Mouse (Mus musculus): ENCODE data around the gene Scfd2. TPM values are rescaled to one million over a fixed set of nuclear protein-coding genes. Genes with fewer than 3 reads are reported as not detected.

Gene Scfd2
- polyA plus RNA-seq, 1 experiment from 2014 or later: 12.9 TPM

GRCm38 (mm10) chr5:74265601-74266475 is 265.7 kb downstream of the Scfd2 start:
- H3K4me1 ChIP-seq (ENCODE audit: control insufficient read depth, insufficient read depth, low read length): peaks cover 24% of the 10 kb centered on the region
- H3K36me3 ChIP-seq (ENCODE audit: control insufficient read depth, insufficient read depth, low read length): no peaks in the 10 kb centered on the region
- peak overlapping the region; percentile 17; the same call in 1 of the 2 replicates for H3K9ac ChIP-seq (ENCODE audit: low read depth, low read length)
- H3K9me3 ChIP-seq (replicated peaks; ENCODE audit: control insufficient read depth, low read length): no peaks in the 10 kb centered on the region
- no peaks in the 10 kb centered on the region for H3K27me3 ChIP-seq (ENCODE audit: control insufficient read depth, insufficient read depth, low read length)
- no peak for ATAC-seq (replicated peaks; ENCODE audit: insufficient number of reproducible peaks, low FRiP score, low TSS enrichment)
- WGBS (ENCODE audit: insufficient replicate concordance): 49% methylated on average over 13 of the region's 13 CpGs
- no peak overlapping the region for H3K4me3 ChIP-seq (ENCODE audit: low read depth, low read length)
- H3K4me2 ChIP-seq: no peak overlapping the region
- H3K27ac ChIP-seq (ENCODE audit: low read depth, low read length): peak overlapping the region; percentile 24; the same call in 1 of the 2 replicates

- peak overlapping the region; percentile 16; the same call in 1 of the 2 replicates for H3K9ac ChIP-seq (ENCODE audit: low read depth, low read length)
- no peaks in the 10 kb centered on the region for H3K27me3 ChIP-seq (ENCODE audit: control insufficient read depth, insufficient read depth, low read length)
- no peaks in the 10 kb centered on the region for H3K36me3 ChIP-seq (ENCODE audit: control insufficient read depth, insufficient read depth, low read length)
- H3K27ac ChIP-seq (ENCODE audit: low read depth, low read length): no peak overlapping the region
- H3K4me3 ChIP-seq (ENCODE audit: low read depth, low read length): no peak overlapping the region
- ATAC-seq (replicated peaks; ENCODE audit: insufficient number of reproducible peaks, low FRiP score, low TSS enrichment): no peak
- H3K4me1 ChIP-seq (ENCODE audit: control insufficient read depth, insufficient read depth, low read length): peaks cover 31% of the 10 kb centered on the region
- no peaks in the 10 kb centered on the region for H3K9me3 ChIP-seq (replicated peaks; ENCODE audit: control insufficient read depth, low read length)
- WGBS (ENCODE audit: insufficient replicate concordance): 55% methylated on average over 6 of the region's 6 CpGs
- H3K4me2 ChIP-seq: no peak overlapping the region
These were observed 266.4 kb downstream of the Scfd2 start for GRCm38 (mm10) chr5:74265151-74265550.

GRCm38 (mm10) chr5:74264541-74264940 is 267.0 kb downstream of the Scfd2 start:
- WGBS (ENCODE audit: insufficient replicate concordance): 78% methylated on average over 4 of the region's 4 CpGs
- Histone ChIP-seq H3K4me1 (ENCODE audit: control insufficient read depth, insufficient read depth, low read length) (peaks cover 35% of the 10 kb centered on the region), H3K4me3 (ENCODE audit: low read depth, low read length) (no peak overlapping the region), H3K9me3 (replicated peaks; ENCODE audit: control insufficient read depth, low read length) (no peaks in the 10 kb centered on the region), H3K27ac (ENCODE audit: low read depth, low read length) (no peak overlapping the region), H3K36me3 (ENCODE audit: control insufficient read depth, insufficient read depth, low read length) (no peaks in the 10 kb centered on the region), H3K4me2 (no peak overlapping the region), H3K9ac (ENCODE audit: low read depth, low read length) (no peak overlapping the region), H3K27me3 (ENCODE audit: control insufficient read depth, insufficient read depth, low read length) (no peaks in the 10 kb centered on the region)
- ATAC-seq (replicated peaks; ENCODE audit: insufficient number of reproducible peaks, low FRiP score, low TSS enrichment): no peak

- Histone ChIP-seq H3K4me1 (ENCODE audit: control insufficient read depth, insufficient read depth, low read length) (peaks cover 34% of the 10 kb centered on the region), H3K4me2 (no peak overlapping the region), H3K27me3 (ENCODE audit: control insufficient read depth, insufficient read depth, low read length) (no peaks in the 10 kb centered on the region), H3K36me3 (ENCODE audit: control insufficient read depth, insufficient read depth, low read length) (no peaks in the 10 kb centered on the region), H3K4me3 (ENCODE audit: low read depth, low read length) (no peak overlapping the region), H3K27ac (ENCODE audit: low read depth, low read length) (peak overlapping the region; percentile 82; the same call in 1 of the 2 replicates), H3K9ac (ENCODE audit: low read depth, low read length) (no peak overlapping the region), H3K9me3 (replicated peaks; ENCODE audit: control insufficient read depth, low read length) (no peaks in the 10 kb centered on the region)
- no peak for ATAC-seq (replicated peaks; ENCODE audit: insufficient number of reproducible peaks, low FRiP score, low TSS enrichment)
- WGBS (ENCODE audit: insufficient replicate concordance): 72% methylated on average over 6 of the region's 6 CpGs
These were observed 270.5 kb downstream of the Scfd2 start for GRCm38 (mm10) chr5:74261016-74261415.

GRCm38 (mm10) chr5:74260378-74260809 is 271.2 kb downstream of the Scfd2 start:
- WGBS (ENCODE audit: insufficient replicate concordance): 22% methylated on average over 9 of the region's 9 CpGs
- Histone ChIP-seq H3K4me2 (peak overlapping the region; percentile 19), H3K27ac (ENCODE audit: low read depth, low read length) (peak overlapping the region; percentile 82), H3K27me3 (ENCODE audit: control insufficient read depth, insufficient read depth, low read length) (no peaks in the 10 kb centered on the region), H3K9ac (ENCODE audit: low read depth, low read length) (peak overlapping the region; percentile 56; the same call in 1 of the 2 replicates), H3K9me3 (replicated peaks; ENCODE audit: control insufficient read depth, low read length) (no peaks in the 10 kb centered on the region), H3K36me3 (ENCODE audit: control insufficient read depth, insufficient read depth, low read length) (no peaks in the 10 kb centered on the region), H3K4me3 (ENCODE audit: low read depth, low read length) (no peak overlapping the region), H3K4me1 (ENCODE audit: control insufficient read depth, insufficient read depth, low read length) (peaks cover 27% of the 10 kb centered on the region)
- peak; percentile 50; the same call in 1 of the 2 replicates for ATAC-seq (replicated peaks; ENCODE audit: insufficient number of reproducible peaks, low FRiP score, low TSS enrichment)

GRCm38 (mm10) chr5:74256705-74257104 is 274.9 kb downstream of the Scfd2 start:
- Histone ChIP-seq H3K27me3 (ENCODE audit: control insufficient read depth, insufficient read depth, low read length) (no peaks in the 10 kb centered on the region), H3K27ac (ENCODE audit: low read depth, low read length) (peak overlapping the region; percentile 74), H3K9ac (ENCODE audit: low read depth, low read length) (no peak overlapping the region), H3K4me3 (ENCODE audit: low read depth, low read length) (no peak overlapping the region), H3K4me1 (ENCODE audit: control insufficient read depth, insufficient read depth, low read length) (peaks cover 41% of the 10 kb centered on the region), H3K36me3 (ENCODE audit: control insufficient read depth, insufficient read depth, low read length) (no peaks in the 10 kb centered on the region), H3K4me2 (peak overlapping the region; percentile 24; the same call in 1 of the 2 replicates), H3K9me3 (replicated peaks; ENCODE audit: control insufficient read depth, low read length) (no peaks in the 10 kb centered on the region)
- WGBS (ENCODE audit: insufficient replicate concordance): 59% methylated on average over 4 of the region's 4 CpGs
- ATAC-seq (replicated peaks; ENCODE audit: insufficient number of reproducible peaks, low FRiP score, low TSS enrichment): no peak

- Histone ChIP-seq H3K27ac (ENCODE audit: low read depth, low read length) (no peak overlapping the region), H3K4me1 (ENCODE audit: control insufficient read depth, insufficient read depth, low read length) (peaks cover 32% of the 10 kb centered on the region), H3K4me2 (no peak overlapping the region), H3K4me3 (ENCODE audit: low read depth, low read length) (no peak overlapping the region), H3K9ac (ENCODE audit: low read depth, low read length) (no peak overlapping the region), H3K9me3 (replicated peaks; ENCODE audit: control insufficient read depth, low read length) (no peaks in the 10 kb centered on the region), H3K36me3 (ENCODE audit: control insufficient read depth, insufficient read depth, low read length) (no peaks in the 10 kb centered on the region), H3K27me3 (ENCODE audit: control insufficient read depth, insufficient read depth, low read length) (no peaks in the 10 kb centered on the region)
- ATAC-seq (replicated peaks; ENCODE audit: insufficient number of reproducible peaks, low FRiP score, low TSS enrichment): no peak
- 69% methylated on average over 1 of the region's 1 CpGs for WGBS (ENCODE audit: insufficient replicate concordance)
These were observed 276.6 kb downstream of the Scfd2 start for GRCm38 (mm10) chr5:74254996-74255395.

- Histone ChIP-seq H3K4me3 (ENCODE audit: low read depth, low read length) (no peak overlapping the region), H3K4me2 (no peak overlapping the region), H3K27ac (ENCODE audit: low read depth, low read length) (0 out of 2 replicates have a peak overlapping the region, but pooled peaks have one; percentile 35), H3K9ac (ENCODE audit: low read depth, low read length) (peak overlapping the region; percentile 54; the same call in 1 of the 2 replicates), H3K4me1 (ENCODE audit: control insufficient read depth, insufficient read depth, low read length) (peaks cover 30% of the 10 kb centered on the region), H3K36me3 (ENCODE audit: control insufficient read depth, insufficient read depth, low read length) (no peaks in the 10 kb centered on the region), H3K9me3 (replicated peaks; ENCODE audit: control insufficient read depth, low read length) (no peaks in the 10 kb centered on the region), H3K27me3 (ENCODE audit: control insufficient read depth, insufficient read depth, low read length) (no peaks in the 10 kb centered on the region)
- ATAC-seq (replicated peaks; ENCODE audit: insufficient number of reproducible peaks, low FRiP score, low TSS enrichment): no peak
- WGBS (ENCODE audit: insufficient replicate concordance): 44% methylated on average over 7 of the region's 7 CpGs
These were observed 277.7 kb downstream of the Scfd2 start for GRCm38 (mm10) chr5:74253724-74254328.
